Mouse (Mus musculus): ENCODE data around the gene Fgd2.

The Fgd2 gene

GRCm38 (mm10) chr17:29428213-29428612 lies 67.5 kb downstream of the Fgd2 start:
- no peak for DNase-seq (ENCODE audit: low spot score)

- DNase-seq (ENCODE audit: low spot score), result no peak
Observed at GRCm38 (mm10) chr17:29428826-29429225, 68.1 kb downstream of the Fgd2 start.
